Mouse (Mus musculus): ENCODE results near the gene Kcnj15. TPM values are rescaled to one million over a fixed set of nuclear protein-coding genes. Genes with fewer than 3 reads are reported as not detected.

Kcnj15 gene
- total RNA-seq, 2 experiments from 2014 or later: not detected

GRCm38 (mm10) chr16:95243401-95243800 lies 14.0 kb upstream of the Kcnj15 start:
- ATAC-seq (replicated peaks; ENCODE audit: low FRiP score, poor library complexity, severe bottlenecking): no peak

DNA sequence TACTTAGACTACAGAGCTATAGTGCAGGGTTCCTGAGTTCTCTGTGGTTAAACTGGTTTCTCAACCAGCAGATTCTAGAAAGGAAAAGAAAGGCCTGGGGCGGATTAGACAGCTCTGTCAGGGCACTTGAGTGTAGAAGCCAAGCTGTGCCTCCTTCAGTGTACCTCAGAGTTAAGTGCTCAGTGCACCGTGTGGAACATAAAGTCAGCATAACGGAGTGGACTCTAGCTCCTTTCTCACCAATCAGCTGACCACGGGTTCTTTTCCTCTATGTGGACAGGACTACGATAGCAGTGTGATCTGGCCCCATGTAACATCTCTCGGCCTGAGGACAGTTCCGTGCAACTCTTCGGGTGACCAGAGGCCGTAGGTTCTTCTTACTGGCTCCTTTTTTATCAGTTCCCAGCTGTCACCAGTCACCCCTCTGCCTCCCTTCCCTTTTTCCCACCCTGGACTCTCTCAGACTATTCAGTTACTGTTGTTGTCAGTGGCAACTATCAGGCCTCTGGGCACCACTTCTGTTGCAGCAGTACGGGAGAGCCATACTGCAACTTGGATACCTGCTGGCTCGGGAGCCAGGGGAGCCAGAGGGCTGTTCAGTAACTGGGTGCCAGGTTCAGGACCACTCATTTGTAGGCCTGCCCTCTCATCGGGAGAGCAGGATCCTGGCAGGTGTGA lies 12.6 kb upstream of the Kcnj15 start:
- no peak for ATAC-seq (replicated peaks; ENCODE audit: low FRiP score, poor library complexity, severe bottlenecking)

DNA sequence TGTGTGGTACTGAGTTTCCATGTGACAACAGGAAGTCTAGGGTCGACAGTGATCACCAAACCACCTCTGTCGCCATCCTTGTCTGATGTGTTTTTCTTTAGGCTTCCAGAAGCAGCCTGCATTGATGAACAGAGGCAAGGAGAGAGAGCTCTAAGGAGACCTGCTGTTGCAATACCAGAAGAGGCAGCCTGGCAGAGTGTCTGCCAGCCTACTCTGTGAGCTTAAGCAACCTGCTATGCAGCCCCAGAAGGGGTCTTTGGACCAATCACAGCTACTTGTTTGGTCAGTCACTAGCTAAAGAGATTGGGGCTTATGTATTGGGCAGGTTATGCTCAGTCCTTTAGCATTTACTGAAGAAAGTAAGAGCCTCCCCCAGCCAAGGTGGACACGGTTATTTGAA lies 11.9 kb upstream of the Kcnj15 start:
- no peak for ATAC-seq (replicated peaks; ENCODE audit: low FRiP score, poor library complexity, severe bottlenecking)

DNA sequence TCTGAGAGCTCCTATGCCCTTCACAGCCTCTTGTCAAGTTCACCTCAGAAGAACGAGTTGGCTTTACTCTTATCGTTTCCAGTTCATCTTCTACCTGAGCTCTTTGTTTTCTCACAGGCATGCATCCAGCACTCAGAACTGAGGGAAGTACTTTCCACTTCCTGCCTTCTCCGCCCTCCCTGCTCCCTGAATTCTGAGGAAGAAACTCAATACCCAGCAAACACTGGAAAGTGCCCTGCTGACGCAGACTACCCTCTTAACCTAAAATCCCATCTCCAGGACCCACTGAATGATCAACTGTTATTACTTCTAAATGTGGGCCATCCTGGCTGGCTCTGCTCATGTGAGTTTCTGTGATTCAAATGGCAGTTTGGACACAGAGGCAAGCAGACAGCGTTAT lies 8.7 kb upstream of the Kcnj15 start:
- no peak for ATAC-seq (replicated peaks; ENCODE audit: low FRiP score, poor library complexity, severe bottlenecking)

DNA sequence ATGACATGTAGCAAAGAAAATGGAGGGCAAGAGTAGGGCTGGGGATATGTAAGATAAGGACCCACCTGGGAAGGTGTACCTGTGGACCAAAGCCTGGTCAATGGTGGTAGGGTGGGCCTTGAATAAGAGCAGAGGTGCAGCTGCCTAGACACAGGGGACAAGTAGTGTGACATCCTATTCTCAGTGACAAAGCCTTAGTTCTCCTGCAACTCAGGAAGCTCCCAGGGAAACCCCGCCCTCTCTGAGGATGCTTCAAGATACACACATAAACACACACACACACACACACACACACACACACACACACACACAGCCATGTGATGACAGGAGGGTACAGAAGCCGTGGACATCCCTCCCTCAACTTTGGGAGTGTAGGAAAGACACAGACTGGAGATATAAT lies 710 bp upstream of the Kcnj15 start:
- no peak for ATAC-seq (replicated peaks; ENCODE audit: low FRiP score, poor library complexity, severe bottlenecking)

DNA sequence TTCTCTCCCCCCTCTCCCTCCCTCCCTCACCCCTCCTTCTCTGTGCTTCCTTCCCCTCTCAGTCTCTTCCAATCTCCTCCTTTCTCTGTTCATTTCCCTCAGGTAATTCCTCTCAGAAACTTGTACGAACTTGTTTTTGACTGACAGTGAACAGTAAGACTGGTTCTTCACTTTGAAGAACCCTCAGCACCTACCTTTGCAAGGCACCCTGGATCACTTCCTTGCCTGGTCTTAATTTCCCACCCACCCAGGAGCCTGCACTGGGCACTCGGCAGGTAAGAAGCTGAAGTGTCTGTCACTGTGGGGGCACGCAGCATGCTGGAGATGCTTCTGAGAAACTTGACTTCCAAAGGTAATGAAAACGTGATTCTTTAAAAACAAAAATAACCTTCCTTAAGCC lies 742 bp downstream of the Kcnj15 start:
- ATAC-seq (replicated peaks; ENCODE audit: low FRiP score, poor library complexity, severe bottlenecking): no peak

DNA sequence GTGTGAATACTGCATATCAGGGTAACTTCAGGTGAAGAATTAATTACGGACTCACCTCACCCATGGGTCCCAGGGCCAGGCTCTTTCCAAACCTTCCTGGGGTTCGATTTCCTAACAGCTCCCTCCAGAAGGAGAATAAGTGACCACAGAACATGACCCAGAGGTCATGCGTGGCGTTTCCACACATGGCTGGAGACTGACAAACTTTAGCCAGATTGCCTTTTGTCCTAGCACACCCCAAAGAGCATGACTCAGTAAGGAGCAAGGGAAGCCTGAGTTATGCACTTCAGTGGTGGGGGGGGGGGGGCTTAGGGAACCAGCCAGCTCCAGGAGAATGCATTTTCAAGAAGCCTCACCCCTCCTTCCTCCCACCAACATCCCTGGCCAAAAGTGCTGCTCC lies 2.1 kb downstream of the Kcnj15 start:
- ATAC-seq (replicated peaks; ENCODE audit: low FRiP score, poor library complexity, severe bottlenecking): no peak

GRCm38 (mm10) chr16:95260693-95261092 lies 3.3 kb downstream of the Kcnj15 start:
- ATAC-seq (replicated peaks; ENCODE audit: low FRiP score, poor library complexity, severe bottlenecking): no peak

GRCm38 (mm10) chr16:95261807-95262206 lies 4.4 kb downstream of the Kcnj15 start:
- no peak for ATAC-seq (replicated peaks; ENCODE audit: low FRiP score, poor library complexity, severe bottlenecking)

- no peak for ATAC-seq (replicated peaks; ENCODE audit: low FRiP score, poor library complexity, severe bottlenecking)
These were observed 5.5 kb downstream of the Kcnj15 start for GRCm38 (mm10) chr16:95262706-95263363.

DNA sequence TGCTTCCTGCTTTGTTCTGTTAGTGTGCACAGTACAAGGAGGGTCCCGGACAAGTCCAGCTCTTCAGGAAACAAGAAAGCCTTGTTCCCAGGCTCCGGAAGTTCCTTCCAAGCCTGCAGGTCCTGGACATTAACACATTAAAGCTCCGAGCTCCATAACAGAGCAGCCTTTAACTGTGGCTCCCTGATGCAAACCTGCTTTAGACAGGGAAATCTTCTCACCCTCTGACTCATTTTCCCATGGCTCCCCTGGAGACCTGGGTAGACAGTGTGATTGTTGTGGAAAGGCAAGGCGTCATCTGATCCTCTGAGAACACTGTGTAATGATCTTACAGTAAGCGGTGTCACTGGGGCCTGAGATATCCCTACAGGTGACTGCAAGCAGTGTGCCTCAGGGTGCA lies 7.0 kb downstream of the Kcnj15 start:
- ATAC-seq (replicated peaks; ENCODE audit: low FRiP score, poor library complexity, severe bottlenecking): no peak

GRCm38 (mm10) chr16:95267481-95268183 lies 10.3 kb downstream of the Kcnj15 start:
- ATAC-seq (replicated peaks; ENCODE audit: low FRiP score, poor library complexity, severe bottlenecking): no peak

DNA sequence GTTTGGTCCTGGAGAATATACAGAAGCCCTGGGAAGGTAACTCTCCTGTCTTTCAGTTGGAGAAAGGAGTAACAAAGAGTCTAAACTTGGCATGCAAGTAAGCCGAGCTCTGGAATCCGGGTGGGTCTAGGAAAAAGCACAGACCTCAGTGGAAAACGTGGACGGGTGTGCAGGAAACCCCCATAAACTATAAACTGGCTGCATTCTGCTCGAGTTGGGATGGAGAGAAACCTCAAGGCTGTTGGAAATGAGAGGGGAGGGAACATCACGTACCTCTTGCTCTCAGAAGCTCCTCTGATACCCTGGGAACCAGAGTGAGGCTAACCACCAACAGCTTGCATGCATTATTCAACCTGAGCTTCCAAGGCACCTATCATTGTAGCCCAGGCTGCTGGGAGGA lies 12.3 kb downstream of the Kcnj15 start:
- ATAC-seq (replicated peaks; ENCODE audit: low FRiP score, poor library complexity, severe bottlenecking): no peak

- no peak for ATAC-seq (replicated peaks; ENCODE audit: low FRiP score, poor library complexity, severe bottlenecking)
These were observed 15.7 kb downstream of the Kcnj15 start for GRCm38 (mm10) chr16:95273101-95273500.

DNA sequence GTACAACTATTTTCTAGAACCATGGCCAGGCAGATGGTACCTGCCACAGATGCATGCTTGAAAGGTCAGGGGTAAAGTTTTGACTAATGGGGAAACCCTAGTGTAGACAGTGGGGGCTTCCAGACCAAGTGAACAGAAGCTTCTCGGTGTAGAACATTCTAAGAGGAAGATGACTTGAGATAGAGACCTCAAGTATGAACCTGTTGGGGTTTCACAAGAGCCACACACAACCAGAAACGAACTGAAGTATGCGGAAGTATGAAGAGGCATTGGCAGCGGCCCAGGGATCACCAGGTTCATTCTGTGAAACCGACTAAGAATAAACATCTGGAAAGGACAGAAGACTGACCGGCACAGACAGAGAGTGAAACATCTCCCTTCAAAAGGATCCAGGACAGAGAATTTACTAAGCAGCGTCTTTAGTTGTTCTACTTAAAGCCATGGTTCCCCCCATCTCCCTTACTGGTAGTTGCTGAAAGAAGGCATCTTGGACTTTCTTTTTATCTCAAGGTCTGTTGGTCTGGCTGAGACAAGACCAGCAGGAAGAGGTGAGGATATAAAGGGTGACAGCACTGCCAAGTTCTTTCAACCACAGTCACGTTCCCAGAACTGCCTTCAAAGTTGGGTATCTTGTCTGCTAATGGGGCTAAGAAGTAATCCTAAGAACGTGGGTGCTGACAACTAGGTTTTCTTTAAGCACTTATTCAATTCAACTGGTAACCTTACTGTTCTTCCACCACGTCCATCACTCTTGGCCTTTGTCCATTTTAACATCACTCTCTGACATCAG lies 18.6 kb downstream of the Kcnj15 start:
- ATAC-seq (replicated peaks; ENCODE audit: low FRiP score, poor library complexity, severe bottlenecking): no peak

GRCm38 (mm10) chr16:95279015-95279414 lies 21.7 kb downstream of the Kcnj15 start:
- ATAC-seq (replicated peaks; ENCODE audit: low FRiP score, poor library complexity, severe bottlenecking): no peak

- no peak for ATAC-seq (replicated peaks; ENCODE audit: low FRiP score, poor library complexity, severe bottlenecking)
These were observed 23.0 kb downstream of the Kcnj15 start for GRCm38 (mm10) chr16:95280338-95280737.

DNA sequence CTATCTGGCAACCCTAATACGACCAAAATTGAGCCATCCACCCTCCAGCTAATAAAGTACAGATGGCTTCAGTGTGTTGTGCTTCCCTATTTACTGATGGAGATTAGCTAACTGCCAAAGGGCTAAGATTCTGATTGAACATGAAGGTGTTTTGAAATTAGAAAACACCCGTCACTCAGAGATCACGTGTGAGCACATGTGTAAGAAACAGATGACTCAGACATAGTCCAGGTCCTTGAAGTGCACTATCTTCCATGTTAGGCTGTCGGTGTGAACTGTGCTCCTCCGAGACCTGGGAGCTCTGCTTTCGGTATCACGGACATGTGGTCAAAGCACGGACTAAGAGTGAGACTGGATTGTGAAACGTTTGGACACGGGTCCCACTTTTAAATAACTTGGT lies 26.0 kb downstream of the Kcnj15 start:
- no peak for ATAC-seq (replicated peaks; ENCODE audit: low FRiP score, poor library complexity, severe bottlenecking)

DNA sequence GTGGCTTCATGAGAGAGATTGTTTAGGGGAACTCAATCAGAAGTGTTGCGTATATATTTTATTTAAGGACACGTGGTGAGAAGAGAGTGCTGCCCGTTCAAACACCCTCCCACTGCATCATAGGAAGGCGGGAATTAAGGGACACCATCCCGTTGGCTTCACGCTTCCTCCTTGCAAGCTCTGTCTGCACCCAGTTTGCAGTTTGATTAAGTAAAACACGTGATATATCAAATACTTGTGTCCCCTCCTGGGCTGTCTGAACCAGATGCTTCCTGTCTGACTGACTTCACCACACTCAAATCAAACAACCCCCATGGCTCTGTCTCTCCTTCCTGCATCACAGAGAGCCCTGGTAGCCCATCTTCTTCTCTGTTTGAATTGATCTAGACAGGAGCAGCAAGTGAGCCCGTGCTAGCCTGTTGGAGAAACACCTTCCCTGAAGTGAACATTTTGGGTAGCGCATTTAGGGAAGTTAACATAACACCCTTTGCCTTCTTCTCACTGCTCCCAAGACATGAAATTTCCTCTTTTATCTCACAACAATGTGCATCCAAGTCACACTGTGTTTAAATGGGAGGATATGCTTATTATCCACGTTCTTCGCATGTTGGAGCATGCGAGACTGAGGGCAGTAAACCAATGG lies 26.8 kb downstream of the Kcnj15 start:
- no peak for ATAC-seq (replicated peaks; ENCODE audit: low FRiP score, poor library complexity, severe bottlenecking)

- no peak for ATAC-seq (replicated peaks; ENCODE audit: low FRiP score, poor library complexity, severe bottlenecking)
These were observed 27.7 kb downstream of the Kcnj15 start for GRCm38 (mm10) chr16:95285043-95285442.
